In genomic region chr12:81123793-81124192, GRCm38 (mm10) we compare ENCODE assay signal across 11 mouse cellular contexts.
"Had no signal": no experiment of that assay in that cellular context is flagged by ENCODE, and none has a peak within 500 bp of the region (broad histone marks: within the 10 kb centered on the region; RNA-seq: fewer than 3 reads in every experiment).

No protein-coding gene starts in this region.

- DNase-seq: gastrocnemius, adult 2 months; gastrocnemius, postnatal 10 days; gastrocnemius, postnatal 25 days; heart, postnatal 10 days; heart, postnatal 4 days; kidney, adult 18-20 months; kidney, adult 8-10 months; kidney, postnatal 10 days; kidney, postnatal 25 days; liver; liver, embryonic 13.5 days had no signal
